Mouse (Mus musculus) testis, adult 2 months (tissue): ENCODE data around the gene Ube2u.

ENCODE experiments used
- CTCF ChIP-seq: fragments of 200-500 bp; IDR thresholded peaks from 2 replicates; pipeline ENCODE4 v1.5.1; 2012; ENCODE audit warnings: low read depth, mild to moderate bottlenecking, inconsistent platforms, low read length, moderate library complexity; ENCODE audit not compliant: control insufficient read depth, insufficient read depth, insufficient replicate concordance
- POLR2A ChIP-seq: fragments of 200-500 bp; IDR thresholded peaks from 2 replicates; pipeline ENCODE4 v1.6.1; 2012; ENCODE audit warnings: low read depth, mild to moderate bottlenecking, inconsistent platforms, low read length, moderate library complexity; ENCODE audit not compliant: control insufficient read depth

GRCm38 (mm10) chr4:100597049-100597448, 118.4 kb downstream of the Ube2u start:
- TF ChIP-seq POLR2A: no peak
- TF ChIP-seq CTCF: no peak
